Mouse (Mus musculus) spleen, postnatal 14 days (tissue): ENCODE data around the gene Pik3ca.
A peak's percentile ranks its signal among the peaks of the same experiment; 100 is the strongest.

Source experiments
- DNase-seq, 2 experiments: peaks; one replicate each; pipeline ENCODE4 v3.0.0; 2021 to 2022; ENCODE audit warnings: low spot score in 2 of 2

Gene Pik3ca

DNA sequence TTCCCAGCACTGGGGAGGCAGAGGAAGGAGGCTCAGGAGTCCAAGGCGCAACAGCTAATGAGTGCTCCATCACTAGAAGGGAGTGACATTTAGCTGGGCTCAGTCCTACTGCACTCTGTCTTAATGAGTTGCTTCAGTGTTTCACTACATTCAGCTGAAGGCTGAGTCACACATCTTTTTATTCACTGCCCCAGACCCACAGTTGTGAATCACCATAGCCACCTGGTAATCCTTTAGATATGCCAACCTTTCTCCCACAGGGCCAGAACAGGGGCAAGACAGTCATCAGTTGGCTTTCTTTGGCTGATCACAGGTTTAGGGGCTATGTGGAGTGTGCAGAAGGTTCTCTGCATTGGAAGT is 99.2 kb downstream of the Pik3ca start:
- DNase-seq, result no peak

DNA sequence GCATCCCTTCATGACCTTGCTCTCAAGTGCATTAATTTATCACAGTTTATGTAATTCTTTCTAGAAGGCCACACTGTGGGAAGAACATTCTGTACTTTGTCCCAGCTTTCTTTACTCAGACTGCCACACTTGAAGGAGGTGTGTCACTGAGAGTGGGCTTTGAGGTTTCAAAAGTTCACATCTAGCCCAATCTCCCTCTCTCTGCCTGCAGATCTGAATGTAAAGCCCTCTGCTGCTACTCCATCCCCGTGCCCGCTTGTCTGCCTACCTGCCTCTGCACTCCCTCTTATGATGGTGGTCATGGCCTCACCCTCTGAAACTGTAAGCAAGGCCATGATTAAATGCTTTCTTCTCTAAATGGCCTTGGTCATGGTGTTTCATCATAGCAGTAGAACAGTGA is 102.9 kb downstream of the Pik3ca start:
- DNase-seq, result no peak

DNA sequence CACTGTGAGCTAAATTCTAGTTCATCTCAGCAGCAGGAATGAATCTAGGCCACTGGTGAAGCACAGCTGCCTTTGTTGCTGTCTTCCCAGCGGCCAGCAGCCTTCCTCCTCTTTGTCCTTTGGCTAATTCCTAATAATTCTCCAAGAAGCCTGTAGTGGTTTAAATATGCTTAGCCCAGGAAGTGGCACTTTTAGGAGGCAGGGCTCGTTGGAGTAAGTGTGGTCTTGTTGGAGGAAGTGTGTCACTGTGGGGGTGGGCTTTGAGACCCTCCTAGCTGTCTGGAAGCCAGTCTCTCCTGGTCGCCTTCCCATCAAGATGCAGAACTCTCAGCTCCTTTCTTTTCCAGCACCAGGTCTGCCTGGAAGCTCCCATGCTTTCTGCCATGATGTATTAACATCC is 108.4 kb downstream of the Pik3ca start:
- DNase-seq, result no peak

DNA sequence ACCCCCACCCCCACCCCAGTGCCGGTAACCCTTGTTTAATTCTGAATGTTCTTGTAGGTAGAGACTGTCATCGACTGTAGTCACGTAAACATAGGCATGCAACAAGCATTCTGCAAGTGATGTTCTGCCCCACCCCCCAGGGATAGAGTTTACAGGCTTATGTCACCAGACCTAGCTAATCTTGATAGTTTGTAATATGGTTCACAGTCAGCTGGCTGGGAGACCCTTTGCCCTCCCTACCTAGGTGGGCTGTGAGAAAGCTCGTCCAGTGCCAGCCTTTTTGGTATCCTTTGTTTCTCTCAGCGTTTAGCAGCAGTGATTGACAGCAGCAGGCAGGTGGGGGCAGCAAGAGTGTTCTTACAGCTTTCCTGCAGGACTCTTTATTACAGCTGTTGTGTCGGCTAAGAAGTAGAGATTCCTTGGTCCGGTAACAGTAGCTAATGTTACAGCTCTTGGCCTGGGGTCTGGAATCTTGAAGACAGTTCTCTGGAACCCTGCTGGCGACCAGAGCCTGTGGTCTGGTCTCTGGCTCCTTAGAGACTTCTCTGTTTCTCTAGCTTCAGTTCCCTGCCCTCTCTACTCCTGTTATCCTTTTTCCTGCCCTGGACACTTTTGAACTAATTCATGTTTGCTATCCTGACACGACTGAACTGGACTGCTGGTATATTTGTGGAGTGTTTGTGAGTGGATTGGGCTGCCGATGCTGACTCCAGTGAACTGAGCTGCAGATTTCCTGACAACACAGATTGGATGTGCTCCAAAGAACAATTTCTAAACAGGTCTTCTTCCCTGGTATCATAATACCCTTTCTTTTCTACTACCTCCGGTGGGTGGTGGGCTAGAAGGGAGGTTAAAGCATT is 109.1 kb downstream of the Pik3ca start:
- no peak for DNase-seq

DNA sequence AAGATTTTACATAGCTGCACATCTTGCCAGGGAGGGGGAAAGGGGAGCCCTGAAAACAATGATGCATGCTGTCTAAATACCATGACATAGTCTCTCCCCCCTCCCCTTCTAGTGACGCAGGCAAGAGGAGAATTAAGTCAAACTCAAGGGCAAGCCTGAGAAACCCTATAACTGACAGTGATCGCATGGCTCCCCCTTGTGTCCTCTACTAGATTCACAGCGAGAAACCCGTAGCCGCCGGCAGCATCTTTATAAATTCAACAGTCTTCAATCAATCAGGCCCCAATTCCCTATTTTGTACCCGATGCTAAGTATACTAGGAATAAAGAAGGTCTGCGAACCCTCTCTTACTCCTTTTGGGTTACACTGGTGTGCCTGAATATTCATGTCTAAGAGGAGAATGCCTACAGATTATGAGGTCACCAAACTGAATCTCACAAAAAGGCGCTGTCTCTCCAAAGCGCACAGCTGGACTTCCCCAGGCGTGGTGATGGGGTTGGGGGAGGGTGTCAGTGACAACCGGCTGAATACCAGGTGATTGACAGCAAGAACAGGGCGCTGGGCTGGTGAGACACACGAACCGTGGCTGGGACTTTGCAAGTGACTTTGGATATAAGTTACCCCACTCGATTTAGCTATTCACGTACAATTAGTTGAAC is 111.3 kb downstream of the Pik3ca start:
- peak; percentile 18 to 52 for DNase-seq

DNA sequence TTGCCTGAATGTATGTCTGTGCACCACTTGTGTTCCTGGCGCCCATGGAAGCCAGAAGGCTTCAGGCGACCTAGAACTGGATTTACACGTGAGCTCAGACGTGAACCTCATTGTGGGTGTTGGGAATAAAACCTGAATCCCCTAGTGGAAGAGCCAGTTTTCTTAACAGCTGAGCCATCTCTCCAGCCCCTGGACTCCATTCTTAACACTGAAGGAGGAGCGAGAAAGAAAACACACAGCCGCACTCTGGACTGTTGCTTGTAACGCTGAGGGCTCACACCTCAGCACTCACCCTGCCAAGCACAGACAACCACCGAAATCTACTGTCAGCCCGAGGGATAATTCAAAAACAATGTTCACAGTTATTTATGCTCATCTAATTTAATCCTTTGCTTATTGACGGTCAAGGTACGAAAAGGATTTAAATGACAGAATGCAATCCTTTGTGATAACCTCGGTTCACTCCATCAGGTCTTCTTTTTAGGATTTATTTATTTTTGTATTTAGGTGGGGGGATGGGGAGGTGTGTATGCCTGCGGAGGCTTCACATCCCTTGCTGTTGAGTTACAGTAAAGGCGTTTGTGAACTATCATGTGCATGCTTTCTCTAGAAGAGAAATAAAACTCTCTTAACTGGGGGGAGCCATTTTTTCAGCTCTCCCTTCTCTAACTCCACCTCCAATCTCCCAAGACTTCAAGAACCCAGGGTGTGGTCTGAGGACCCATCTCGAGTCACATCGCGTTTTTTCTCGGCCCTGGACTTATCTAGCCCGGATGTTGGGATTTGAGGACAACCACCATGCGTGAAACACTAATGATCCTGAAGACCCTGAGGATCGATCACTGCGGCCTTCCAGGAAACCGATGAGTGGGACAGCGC is 112.3 kb downstream of the Pik3ca start, which contains the start of gene Zfp639:
Zfp639 (plus strand) TSS at position 764 of the 879 bp plus-strand sequence.
- no peak for DNase-seq

DNA sequence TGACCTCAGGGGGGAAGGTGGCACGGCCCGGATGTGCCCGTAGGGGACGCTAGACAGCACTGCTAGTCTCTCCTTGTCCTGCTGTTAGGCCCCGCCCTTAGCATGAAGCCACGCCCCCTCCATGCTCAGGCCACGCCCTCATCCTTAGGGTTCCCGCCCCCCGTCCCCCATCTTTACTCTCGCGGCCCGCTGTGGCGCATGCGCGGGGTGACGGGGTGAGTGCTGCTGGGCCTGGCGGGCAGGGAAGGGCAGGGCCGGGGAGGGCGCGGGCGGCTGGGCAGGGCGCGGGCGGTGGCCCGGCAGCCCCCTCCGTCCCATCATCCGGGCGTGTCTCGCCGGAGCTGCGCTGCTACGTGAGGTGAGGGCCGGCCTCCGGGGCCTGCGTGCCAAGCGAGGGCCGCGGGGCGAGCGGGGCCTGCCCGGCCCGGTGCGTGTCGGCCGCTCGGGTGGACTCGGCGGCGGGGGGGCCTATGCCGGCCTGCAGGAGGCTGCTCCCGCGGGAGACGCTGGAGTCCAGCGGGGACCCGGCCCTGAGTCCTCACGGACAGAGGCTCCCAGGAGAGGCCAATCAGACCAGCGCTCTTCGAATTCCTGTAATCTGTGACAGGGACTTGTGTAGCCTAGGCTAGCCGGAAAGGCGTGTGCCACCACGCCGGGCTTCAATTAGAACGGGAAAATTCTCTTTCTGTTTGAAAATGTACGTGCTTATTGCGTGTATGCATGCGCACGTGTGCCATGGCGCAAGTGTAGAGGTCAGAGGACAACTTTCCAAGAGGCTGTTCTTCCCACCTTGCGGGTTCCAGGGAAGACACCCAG is 113.1 kb downstream of the Pik3ca start:
- DNase-seq, result peak; percentile 94 to 97

DNA sequence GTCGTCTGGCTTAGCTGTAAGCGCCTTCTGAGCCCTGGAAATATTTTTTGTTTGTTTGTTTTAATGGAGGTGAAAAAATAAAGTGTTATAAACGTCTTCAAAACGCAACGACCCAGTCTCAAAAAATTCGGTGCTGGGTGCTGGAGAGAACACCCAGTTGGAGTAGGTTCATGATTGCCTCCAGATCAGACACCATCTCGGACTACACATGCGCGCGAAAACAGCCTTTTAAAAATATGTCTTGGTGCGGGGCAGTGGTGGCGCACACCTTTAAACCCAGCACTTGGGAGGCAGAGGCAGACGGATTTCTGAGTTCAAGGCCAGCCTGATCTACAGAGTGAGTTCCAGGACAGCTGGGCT is 113.7 kb downstream of the Pik3ca start:
- DNase-seq, result no peak

DNA sequence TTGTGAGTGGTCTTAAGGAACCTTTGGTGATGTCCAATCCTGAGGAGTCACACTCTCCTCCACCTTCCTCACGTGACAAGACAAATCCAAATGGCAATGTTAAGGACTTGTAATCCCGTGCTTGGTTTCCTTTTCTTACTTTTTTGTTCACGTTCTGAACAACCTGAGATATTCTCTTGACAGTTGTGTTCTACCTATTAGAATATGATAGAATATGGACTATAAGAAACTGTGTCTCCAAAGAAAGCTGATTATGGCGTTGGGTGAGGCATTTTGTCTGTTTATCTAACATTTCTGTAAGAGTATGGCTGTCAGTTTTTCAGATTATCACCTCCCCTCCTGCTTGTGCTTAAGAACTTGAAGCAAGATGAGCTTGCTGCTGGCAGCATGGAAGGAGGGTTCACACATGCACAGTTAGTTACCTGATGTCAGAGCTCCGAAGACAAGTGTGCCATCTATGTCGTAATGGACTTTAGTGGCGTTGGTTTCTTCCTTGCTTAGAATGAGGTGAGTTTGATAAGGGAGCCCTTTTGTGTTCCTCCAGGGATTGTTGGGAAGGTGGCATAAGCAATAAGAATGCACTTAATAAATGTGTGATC is 115.3 kb downstream of the Pik3ca start:
- DNase-seq, result no peak

DNA sequence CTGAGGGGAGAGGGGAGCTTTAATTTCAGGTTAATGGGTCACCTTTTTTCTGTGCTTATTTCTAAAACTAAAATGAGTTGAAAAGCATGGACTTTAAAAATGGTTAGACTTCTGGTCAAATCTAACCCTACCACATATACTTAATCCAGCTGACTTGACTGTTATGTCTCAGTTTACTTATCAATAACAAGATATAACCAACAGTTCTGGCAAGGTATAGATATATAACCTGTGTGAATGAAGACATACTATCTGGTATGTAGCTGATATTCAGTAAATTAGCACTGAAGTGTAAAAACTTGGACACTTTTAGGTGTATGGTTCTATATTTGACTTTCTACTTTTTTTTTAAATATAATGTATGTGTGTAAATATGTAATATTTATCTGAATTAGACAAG is 116.1 kb downstream of the Pik3ca start:
- DNase-seq, result no peak
